Mouse (Mus musculus): ENCODE measurements at regions not wholly inside any gene's neighbourhood (a gene's known extent, or its start where the extent isn't known, plus 50 kb on each side); places are given as distances from the start of the nearest gene placed in this dataset.

DNA sequence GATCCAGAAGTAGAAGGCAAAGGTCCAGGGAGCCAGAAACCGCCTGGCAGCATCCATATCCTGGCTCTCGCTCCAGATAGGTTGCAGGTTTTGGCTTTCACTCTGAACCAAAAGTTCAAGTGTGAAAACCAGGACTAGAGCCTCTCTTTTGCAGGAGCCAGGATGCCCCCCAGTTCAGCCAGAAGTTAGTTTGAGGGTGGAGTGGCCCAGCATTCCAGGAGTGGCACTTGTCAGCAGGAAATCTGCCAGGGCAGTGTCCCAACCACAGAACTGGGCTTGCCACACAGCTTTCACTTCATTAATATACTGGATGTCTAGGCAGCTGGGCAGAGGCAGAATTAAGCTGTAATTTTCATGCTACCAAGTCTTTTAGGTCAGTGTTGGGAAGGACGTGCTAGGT is 68.1 kb downstream of the Arrdc3 start:
- no peaks in the 10 kb centered on the region for H3K9me3 ChIP-seq (replicated peaks; ENCODE audit: insufficient read depth, low read length)
- TF ChIP-seq POLR2AphosphoS5 (IDR thresholded peaks at IDR 0.05; ENCODE audit: borderline replicate concordance, low read depth, low read length) (no peak), KAT2A (conservative IDR thresholded peaks at IDR 0.05; ENCODE audit: low read depth, low read length) (no peak), CHD1 (IDR thresholded peaks at IDR 0.05; ENCODE audit: low read depth, low read length) (no peak), BHLHE40 (IDR thresholded peaks at IDR 0.05; ENCODE audit: borderline replicate concordance, low read depth, low read length) (no peak), ZMIZ1 (IDR thresholded peaks at IDR 0.05; ENCODE audit: low read depth, low read length) (no peak), RCOR1 (IDR thresholded peaks at IDR 0.05; ENCODE audit: low read depth, low read length) (no peak), EP300 (IDR thresholded peaks at IDR 0.05; ENCODE audit: low read depth in 1 of 2, low read length in 2 of 2) (no peak), USF2 (IDR thresholded peaks at IDR 0.05; ENCODE audit: borderline replicate concordance in 1 of 2, insufficient read depth in 1 of 2, low read depth in 1 of 2, low read length in 2 of 2) (no peak), ZNF384 (IDR thresholded peaks at IDR 0.05; ENCODE audit: low read depth, low read length) (no peak), GATA1 (IDR thresholded peaks at IDR 0.05; ENCODE audit: low read depth, low read length) (no peak), HCFC1 (IDR thresholded peaks at IDR 0.05; ENCODE audit: low read depth, low read length) (no peak), MAZ (IDR thresholded peaks at IDR 0.05; ENCODE audit: low read depth, low read length) (no peak), CTCF (IDR thresholded peaks at IDR 0.05 in 2 of 3, conservative IDR thresholded peaks at IDR 0.05 in 1 of 3; ENCODE audit: control insufficient read depth in 1 of 3, insufficient read depth in 1 of 3, low read depth in 2 of 3, low read length in 3 of 3, poor library complexity in 1 of 3, severe bottlenecking in 1 of 3) (no peak)
- no peak overlapping the region for H3K9ac ChIP-seq (ENCODE audit: control insufficient read depth, low read depth, low read length, poor library complexity, severe bottlenecking)
- H3K4me3 ChIP-seq (ENCODE audit: control insufficient read depth in 1 of 2, insufficient read depth in 1 of 2, low read depth in 2 of 2, low read length in 2 of 2), result no peak overlapping the region
- DNase-seq (ENCODE audit: low read depth, low spot score), result no peak
- no peaks in the 10 kb centered on the region for H3K79me2 ChIP-seq (ENCODE audit: control insufficient read depth, insufficient read depth, low read length, poor library complexity)
- H3K27me3 ChIP-seq (ENCODE audit: control insufficient read depth in 1 of 2, insufficient read depth in 2 of 2, low read length in 2 of 2), result no peaks in the 10 kb centered on the region
- H3K4me1 ChIP-seq (ENCODE audit: control insufficient read depth in 1 of 2, insufficient read depth in 2 of 2, low read length in 2 of 2), result peaks cover 0 to 3% of the 10 kb centered on the region in 2 experiments; a peak in 2 of 4 replicates
- H3K27ac ChIP-seq (ENCODE audit: control insufficient read depth, low read depth, low read length), result no peak overlapping the region
- no peaks in the 10 kb centered on the region for H3K36me3 ChIP-seq (ENCODE audit: control insufficient read depth in 1 of 2, insufficient read depth in 2 of 2, low read length in 2 of 2)

DNA sequence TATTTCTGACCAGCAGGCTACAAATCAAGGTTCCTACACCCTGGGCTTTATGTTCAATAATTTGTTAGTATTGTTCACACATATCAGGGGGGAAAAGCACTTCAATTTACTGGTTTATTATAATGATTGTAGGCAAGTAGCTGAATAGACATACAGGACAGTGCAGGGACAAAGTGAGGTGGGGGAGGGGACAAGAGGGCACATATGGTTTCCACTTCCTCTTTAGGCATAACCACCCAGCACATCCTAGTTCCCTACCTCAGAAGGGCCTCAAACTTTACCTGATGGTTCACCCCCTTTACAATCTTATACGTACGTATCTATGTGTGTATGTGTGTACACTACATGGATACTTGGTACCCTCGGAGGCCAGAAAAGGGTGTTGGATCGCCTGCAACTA is 69.7 kb downstream of the Arrdc3 start:
- H3K27ac ChIP-seq (ENCODE audit: control insufficient read depth, low read depth, low read length), result no peak overlapping the region
- no peaks in the 10 kb centered on the region for H3K79me2 ChIP-seq (ENCODE audit: control insufficient read depth, insufficient read depth, low read length, poor library complexity)
- H3K4me3 ChIP-seq (ENCODE audit: control insufficient read depth in 1 of 2, insufficient read depth in 1 of 2, low read depth in 2 of 2, low read length in 2 of 2), result no peak overlapping the region
- no peaks in the 10 kb centered on the region for H3K27me3 ChIP-seq (ENCODE audit: control insufficient read depth in 1 of 2, insufficient read depth in 2 of 2, low read length in 2 of 2)
- H3K36me3 ChIP-seq (ENCODE audit: control insufficient read depth in 1 of 2, insufficient read depth in 2 of 2, low read length in 2 of 2), result no peaks in the 10 kb centered on the region
- no peaks in the 10 kb centered on the region for H3K9me3 ChIP-seq (replicated peaks; ENCODE audit: insufficient read depth, low read length)
- H3K9ac ChIP-seq (ENCODE audit: control insufficient read depth, low read depth, low read length, poor library complexity, severe bottlenecking), result no peak overlapping the region
- no peak for TF ChIP-seq ZC3H11A (IDR thresholded peaks at IDR 0.05; ENCODE audit: low read depth, low read length)
- peak; percentile 31; the same call in 1 of the 2 replicates for TF ChIP-seq CHD2 (IDR thresholded peaks at IDR 0.05; ENCODE audit: low read length)
- no peak for TF ChIP-seq SIN3A (IDR thresholded peaks at IDR 0.05; ENCODE audit: low read length)
- peak in 1 of 2 experiments; percentile 43; a peak in 1 of 4 replicates for TF ChIP-seq EP300 (IDR thresholded peaks at IDR 0.05; ENCODE audit: low read depth in 1 of 2, low read length in 2 of 2)
- TF ChIP-seq CHD1 (IDR thresholded peaks at IDR 0.05; ENCODE audit: low read depth, low read length), result no peak
- DNase-seq (ENCODE audit: low read depth, low spot score), result peak; percentile 61
- peaks cover 0 to 3% of the 10 kb centered on the region in 2 experiments; a peak in 2 of 4 replicates for H3K4me1 ChIP-seq (ENCODE audit: control insufficient read depth in 1 of 2, insufficient read depth in 2 of 2, low read length in 2 of 2)
